Mouse (Mus musculus): Measurements from ENCODE around the gene Car5b.

Car5b gene

DNA sequence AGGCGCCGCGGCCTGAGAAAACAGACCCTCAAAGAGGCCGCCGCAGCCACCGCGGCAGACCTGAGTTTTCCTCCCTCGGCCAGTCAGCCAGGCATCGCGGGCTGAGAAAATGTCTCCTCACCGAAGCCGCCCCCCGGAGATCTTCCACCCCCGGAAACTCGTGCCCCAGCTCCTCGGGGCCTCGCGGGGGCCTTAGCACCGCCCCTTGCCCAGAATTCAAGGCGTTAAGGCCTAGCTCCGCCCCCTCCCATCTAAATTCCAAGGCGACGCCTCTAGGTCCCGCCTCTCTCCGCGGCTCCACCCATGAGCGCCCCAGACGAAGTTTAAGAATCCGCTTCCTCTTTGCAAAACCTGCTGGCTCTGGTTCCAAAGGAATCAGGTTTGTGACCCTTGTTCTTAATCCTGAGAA, 69.3 kb downstream of the Car5b start, which contains the start of gene Zrsr2:
Zrsr2 (minus strand) TSS at position 195 of the 409 bp plus-strand sequence.
- peak; percentile 94 for DNase-seq (ENCODE audit: low read depth)

DNA sequence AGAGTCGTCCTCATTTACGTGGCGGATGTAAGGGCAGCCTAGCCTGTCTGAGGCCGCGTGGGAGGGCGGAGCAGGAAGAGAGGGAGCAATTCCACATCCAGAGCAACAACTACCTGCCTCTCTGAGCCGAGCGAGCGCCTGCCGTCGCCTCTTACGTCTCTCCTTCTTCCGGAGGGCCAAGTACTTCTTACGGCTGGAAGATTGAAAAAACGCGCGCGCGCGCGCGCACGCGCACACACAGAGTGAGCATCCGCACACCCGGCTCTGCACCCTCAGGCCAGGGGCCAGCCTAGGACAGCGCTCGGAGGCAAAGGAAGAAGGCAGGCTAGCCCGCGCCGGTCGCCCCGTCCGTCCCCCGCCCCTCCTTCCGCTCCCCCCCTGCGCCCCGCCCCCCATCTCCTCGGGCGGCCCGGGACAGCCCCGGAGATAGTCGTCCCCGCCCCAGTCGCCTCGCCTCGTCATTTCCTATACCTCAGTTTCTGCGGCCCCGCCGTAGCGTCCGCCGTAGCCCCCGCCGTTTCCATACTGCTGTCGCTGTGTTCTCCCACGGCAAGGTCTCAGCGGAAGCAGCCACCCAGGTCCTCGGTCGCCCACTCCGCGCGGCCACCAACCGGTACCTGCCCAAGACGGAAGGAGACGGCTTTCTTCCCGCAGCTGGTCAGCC, 69.9 kb downstream of the Car5b start:
- peak; percentile 84 for DNase-seq (ENCODE audit: low read depth)

DNA sequence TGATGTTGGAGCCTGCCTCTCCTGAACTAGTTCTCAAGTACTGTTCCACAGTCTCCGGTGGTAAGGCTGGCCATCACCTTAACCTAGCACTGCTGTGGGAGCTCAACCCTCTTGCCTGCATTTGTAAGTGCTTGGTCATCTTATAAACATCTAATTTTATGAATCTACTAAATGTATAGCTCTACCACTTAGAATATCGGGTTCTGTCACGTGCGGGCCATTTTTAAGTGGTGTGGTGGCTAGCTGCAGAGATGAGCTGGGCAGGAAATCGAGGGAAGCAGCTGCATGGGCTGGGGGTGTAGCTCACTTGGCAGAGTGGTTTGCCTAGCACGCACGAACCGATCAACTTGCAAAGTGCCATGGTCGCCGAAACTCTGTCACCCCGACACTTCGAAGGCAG, 70.4 kb downstream of the Car5b start:
- no peak for DNase-seq (ENCODE audit: low read depth)

DNA sequence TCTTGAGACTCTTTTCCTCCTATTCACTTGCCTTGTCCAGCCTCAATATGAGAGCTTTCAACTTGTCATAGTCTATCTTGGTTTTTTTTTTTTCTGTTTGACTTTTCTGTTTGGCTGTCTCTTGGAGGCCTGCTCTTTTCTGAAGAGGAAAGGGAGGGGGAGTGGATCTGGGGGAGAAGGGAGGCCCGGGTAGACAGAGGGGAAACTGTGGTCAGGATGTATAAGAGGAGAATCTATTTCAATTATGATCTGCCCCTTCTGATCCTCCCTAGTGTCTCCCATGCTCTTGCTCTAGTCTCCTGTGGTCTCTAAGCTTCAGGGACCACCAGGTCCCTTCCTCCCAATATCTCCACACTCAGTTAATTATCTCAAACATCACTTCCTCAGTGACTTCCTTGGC, 76.2 kb downstream of the Car5b start:
- peak; percentile 37 for DNase-seq (ENCODE audit: low read depth)

DNA sequence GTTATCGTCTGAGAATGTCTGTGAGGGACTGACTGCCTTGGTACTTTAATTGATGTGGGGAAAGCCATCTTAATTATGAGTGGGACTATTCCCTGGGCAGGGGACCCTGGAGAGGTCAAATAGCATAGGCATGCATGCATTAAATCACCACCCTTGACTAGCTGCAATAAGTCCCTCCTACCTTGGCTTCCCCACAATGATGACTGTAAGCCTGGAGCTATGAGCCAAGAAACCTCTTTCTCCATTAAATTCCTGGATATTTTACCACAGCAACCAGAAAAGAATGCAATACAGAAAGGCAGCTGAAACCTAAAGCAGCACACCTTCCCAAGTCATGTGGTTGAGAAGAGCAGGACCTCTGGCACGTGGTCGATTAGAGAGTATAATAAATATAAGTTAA, 83.4 kb downstream of the Car5b start:
- DNase-seq (ENCODE audit: low read depth), result no peak

DNA sequence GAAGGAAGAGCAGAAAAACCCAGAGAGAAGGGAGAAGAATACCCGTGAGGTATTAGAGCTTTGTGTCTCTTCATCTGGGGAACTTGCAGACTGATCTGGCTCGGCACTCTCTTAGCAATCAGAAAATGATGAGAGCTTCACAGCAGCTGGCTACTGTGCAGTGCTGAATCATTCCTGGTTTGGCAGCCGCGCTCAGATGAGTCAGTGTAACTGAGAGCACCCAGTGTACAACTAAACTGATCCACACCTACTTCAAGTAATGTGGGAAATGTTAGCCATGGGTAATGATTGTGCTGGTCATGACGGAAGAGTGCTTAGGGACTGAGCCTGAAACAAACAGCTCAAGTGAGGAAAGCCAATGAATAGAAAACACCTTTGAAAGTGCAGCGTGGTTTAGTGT, 89.2 kb downstream of the Car5b start:
- DNase-seq (ENCODE audit: low read depth), result no peak

DNA sequence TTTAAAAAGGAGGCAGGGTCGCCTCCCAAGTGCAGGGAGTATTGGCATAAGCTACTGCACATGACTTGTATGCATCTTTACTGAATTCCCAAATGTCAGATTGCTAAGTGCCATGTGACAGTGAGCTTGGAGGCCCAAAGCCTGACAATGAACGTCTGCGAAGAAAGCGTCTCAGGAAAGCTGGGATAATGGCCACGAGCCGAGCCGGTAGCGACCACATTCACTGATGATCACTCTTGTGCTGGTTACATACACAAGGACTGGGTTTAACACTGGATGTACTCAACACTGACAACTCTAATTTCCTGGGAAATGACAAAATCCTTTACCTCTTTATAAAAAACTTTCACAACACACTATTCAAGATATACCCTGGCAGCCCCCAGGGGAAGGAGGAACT, 93.1 kb downstream of the Car5b start:
- DNase-seq (ENCODE audit: low read depth), result no peak

DNA sequence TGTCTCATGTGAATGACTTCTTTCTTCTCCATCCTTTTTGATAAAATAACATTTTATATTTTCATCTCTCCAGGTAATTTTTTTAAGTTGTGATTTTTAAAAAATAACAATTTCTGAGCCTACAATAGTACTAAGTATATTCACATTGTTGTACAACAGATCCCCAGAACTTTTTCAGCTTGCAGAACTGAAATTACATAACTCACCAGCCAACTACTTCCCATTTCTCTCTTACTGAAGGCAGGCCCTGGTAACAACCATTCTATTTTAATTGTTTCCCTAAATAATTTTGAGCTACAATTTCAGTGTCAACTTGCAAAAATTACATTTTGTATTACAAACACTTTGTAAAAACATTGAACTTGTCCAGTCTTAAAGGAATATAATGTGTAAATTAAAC, 98.2 kb downstream of the Car5b start:
- no peak for DNase-seq (ENCODE audit: low read depth)

Data from naive thymus-derived CD4-positive, alpha-beta T cell, adult 2 months (primary cell).